ENCODE assay signal across 12 mouse cellular contexts in the genomic region with DNA sequence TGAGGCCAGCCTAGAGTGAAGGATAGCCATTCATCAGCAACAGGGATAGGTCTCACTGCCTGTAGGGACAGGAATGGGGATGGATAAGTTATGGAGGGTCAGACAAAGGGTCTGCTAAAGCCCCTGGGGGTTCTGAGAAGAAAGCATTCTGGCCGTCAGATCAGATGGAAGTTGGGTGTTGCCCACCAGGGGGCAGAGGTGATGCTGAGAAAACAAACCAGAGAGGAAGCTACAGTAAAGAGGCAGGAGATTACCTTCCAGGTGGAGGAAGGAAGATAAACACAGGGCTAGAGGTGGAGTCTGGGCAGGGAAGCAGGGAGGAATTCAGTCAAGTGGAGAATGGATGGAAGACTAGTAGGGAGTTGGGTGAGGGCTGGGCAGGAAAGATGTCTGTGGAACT. TPM values are rescaled to one million over a fixed set of nuclear protein-coding genes. Genes with fewer than 3 reads are reported as not detected.
A peak's percentile ranks its signal among the peaks of the same experiment; 100 is the strongest.
DNase-seq lines count a peak whose midpoint lies in the region; TF ChIP-seq lines count a peak whose summit lies in the region.
"Had no signal": no experiment of that assay in that cellular context is flagged by ENCODE, and none has a peak within 500 bp of the region (broad histone marks: within the 10 kb centered on the region; RNA-seq: fewer than 3 reads in every experiment).

No protein-coding gene starts in this region.

- no peak for TF ChIP-seq POLR2A in thymus, adult 2 months (IDR thresholded peaks at IDR 0.05; ENCODE audit: control insufficient read depth, extremely low read depth, insufficient read depth, low read length, poor library complexity)

- no peaks in the 10 kb centered on the region for H3K9me3 ChIP-seq in heart, embryonic 10.5 days
- H3K9me3 ChIP-seq: embryonic facial prominence, embryonic 15.5 days; heart, embryonic 13.5 days had no signal

- no peak for TF ChIP-seq CTCF in thymus, adult 2 months (IDR thresholded peaks at IDR 0.05; ENCODE audit: borderline replicate concordance, control insufficient read depth, extremely low read depth, insufficient read depth, low read length, poor library complexity)

- DNase-seq in heart, postnatal 4 days = peak; percentile 29
- no peak for DNase-seq in heart, embryonic 10.5 days (ENCODE audit: low spot score)
- peak; percentile 4 for DNase-seq in thymus, postnatal 25 days
- DNase-seq in thymus, adult 2 months = no peak
- peak; percentile 36 for DNase-seq in kidney, adult 9 months
- DNase-seq in right cerebral cortex, postnatal 36 days (ENCODE audit: low spot score in 2 of 2) = no peak
- no peak for DNase-seq in adrenal gland, postnatal 25 days
- no peak for DNase-seq in spleen, postnatal 36 days (ENCODE audit: low spot score in 2 of 2)
- DNase-seq: left cerebral cortex, postnatal 4 days had no signal

- H3K36me3 ChIP-seq in heart, embryonic 10.5 days = no peaks in the 10 kb centered on the region
- H3K36me3 ChIP-seq in thymus, adult 2 months (ENCODE audit: control insufficient read depth, insufficient read depth, low read length) = no peaks in the 10 kb centered on the region
- H3K36me3 ChIP-seq: embryonic facial prominence, embryonic 15.5 days; heart, embryonic 13.5 days had no signal

- no peak overlapping the region for H3K27ac ChIP-seq in heart, embryonic 10.5 days
- H3K27ac ChIP-seq in thymus, adult 2 months (ENCODE audit: control insufficient read depth, insufficient read depth, low read length) = no peak overlapping the region
- H3K27ac ChIP-seq: embryonic facial prominence, embryonic 15.5 days; heart, embryonic 13.5 days had no signal

- no peak overlapping the region for H3K4me3 ChIP-seq in heart, embryonic 10.5 days
- no peak overlapping the region for H3K4me3 ChIP-seq in thymus, adult 2 months (ENCODE audit: control insufficient read depth, insufficient read depth, low read length)
- H3K4me3 ChIP-seq: embryonic facial prominence, embryonic 15.5 days; heart, embryonic 13.5 days had no signal

- peaks cover 43% of the 10 kb centered on the region for H3K27me3 ChIP-seq in heart, embryonic 10.5 days (ENCODE audit: insufficient read depth, poor library complexity, severe bottlenecking)
- H3K27me3 ChIP-seq in thymus, adult 2 months (ENCODE audit: control insufficient read depth, insufficient read depth, low read length) = no peaks in the 10 kb centered on the region
- H3K27me3 ChIP-seq: embryonic facial prominence, embryonic 15.5 days had no signal

- no peaks in the 10 kb centered on the region for H3K4me1 ChIP-seq in heart, embryonic 10.5 days
- no peaks in the 10 kb centered on the region for H3K4me1 ChIP-seq in thymus, adult 2 months (replicated peaks; ENCODE audit: control insufficient read depth, insufficient read depth, low read length)
- H3K4me1 ChIP-seq: embryonic facial prominence, embryonic 15.5 days; heart, embryonic 13.5 days had no signal

- WGBS in heart, embryonic 10.5 days = 11% methylated on average over 1 of the region's 1 CpGs
- 14% methylated on average over 1 of the region's 1 CpGs for WGBS in thymus, adult 2 months

RNA-seq across cellular contexts. Expression of a gene that starts 33.9 kb away (rescaled TPM):
- under 1 TPM; 0.14 to 0.29 TPM for total RNA-seq in heart, postnatal 4 days (2021)
- 0.06 and 0.29 TPM in 2 replicates for polyA plus RNA-seq in heart, embryonic 10.5 days (2016; fragmentation: Nextera tagmentation; extraction: Ambion mirVana)
- 0.11 and 0.12 TPM in 2 replicates for polyA plus RNA-seq in thymus, adult 2 months (2012; rRNA removed)
- total RNA-seq in adrenal gland, postnatal 25 days (2021) = 0.82 TPM in 1 of 2 replicates, not detected in the other
- polyA plus RNA-seq: heart, embryonic 13.5 days; stomach, embryonic 16.5 days had no signal

Comparison
In these comparisons a context has a peak if more than half of its experiments do, and no peak if none do; other contexts are left out.
1. DNase-seq: peak in heart, postnatal 4 days (single experiment), thymus, postnatal 25 days (single experiment) and kidney, adult 9 months (single experiment); none in heart, embryonic 10.5 days (single experiment), thymus, adult 2 months (single experiment), right cerebral cortex, postnatal 36 days (0 of 2), adrenal gland, postnatal 25 days (single experiment) and spleen, postnatal 36 days (0 of 2).